Mouse (Mus musculus): ENCODE measurements around the gene Kirrel.
"Not testable (repeated sequence)": the region's sequence is repeated elsewhere in the genome, so short reads cannot be mapped to it uniquely, and the experiment has no call there.

Gene Kirrel

DNA sequence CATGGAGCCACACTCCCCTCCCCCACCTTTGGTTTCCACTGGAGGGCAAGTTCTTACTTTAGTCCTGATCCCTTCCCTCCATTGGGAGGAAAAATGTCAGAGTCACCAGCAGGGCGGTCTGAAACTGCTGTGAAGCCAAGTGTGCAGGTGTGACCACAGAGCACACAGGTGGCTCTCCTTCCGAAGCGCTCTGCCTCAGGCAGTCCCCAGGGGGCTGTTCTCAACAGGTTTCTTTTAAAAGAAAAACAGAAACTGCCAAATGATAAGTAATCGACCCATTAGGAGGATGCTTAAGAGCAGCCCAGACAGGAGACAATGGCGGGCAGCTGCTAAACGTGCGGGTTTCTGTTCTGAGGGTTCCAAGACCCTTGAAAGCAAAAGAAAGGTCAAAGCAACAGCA, 37.8 kb downstream of the Kirrel start:
- peak in 1 of 2 experiments; percentile 6 for DNase-seq (ENCODE audit: low spot score in 2 of 2)

DNA sequence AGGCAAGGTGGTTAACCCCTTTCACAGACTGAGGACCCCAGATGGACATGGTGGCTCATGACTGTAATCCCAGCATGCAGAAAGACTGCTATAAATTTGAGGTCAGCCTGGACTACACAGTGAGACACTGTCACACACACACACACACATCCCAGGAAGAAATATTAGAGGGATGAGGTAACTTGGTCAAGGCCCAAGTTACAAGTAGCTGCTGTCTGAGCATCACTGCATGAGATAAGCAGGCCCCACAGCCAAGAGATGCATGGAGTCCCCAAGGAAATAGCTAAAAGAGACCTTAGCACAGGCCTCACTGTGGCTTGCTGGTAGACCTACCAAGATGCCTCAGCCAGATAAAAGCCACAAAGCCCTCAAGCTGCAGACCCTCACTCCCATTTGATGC, 39.6 kb downstream of the Kirrel start:
- no peak for DNase-seq (ENCODE audit: low spot score in 2 of 2)

DNA sequence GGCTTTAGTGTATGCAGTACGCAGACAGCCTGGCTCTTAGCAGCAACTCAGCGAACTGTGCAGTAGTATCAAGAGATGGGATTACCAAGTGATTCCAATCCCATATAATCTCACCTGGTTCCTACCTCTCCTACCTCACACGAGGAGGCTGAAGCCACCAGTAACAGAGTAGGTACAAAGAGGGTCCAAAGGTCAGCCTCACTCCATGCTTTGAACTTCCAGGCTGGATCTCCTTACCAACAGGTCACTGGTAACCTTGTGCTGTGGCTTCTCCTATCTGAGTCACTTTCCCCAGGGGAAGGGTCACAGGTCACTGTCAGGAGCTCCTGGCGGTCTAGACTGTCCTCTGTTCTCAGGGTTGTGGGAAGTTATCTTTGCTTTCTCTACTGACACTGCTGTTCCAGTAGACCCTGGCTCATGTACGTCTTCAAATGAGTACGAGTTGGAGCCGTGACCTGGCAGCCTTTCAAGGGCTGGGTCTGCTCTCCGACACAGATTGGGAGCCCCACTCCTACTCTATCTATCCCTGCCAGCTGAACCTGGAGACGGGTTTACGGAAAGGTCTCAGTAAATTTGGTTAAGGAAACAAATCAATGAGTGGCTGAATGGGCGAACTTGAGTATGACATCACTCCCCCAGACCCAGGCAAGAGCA, 42.7 kb downstream of the Kirrel start:
- no peak for DNase-seq (ENCODE audit: low spot score in 2 of 2)

DNA sequence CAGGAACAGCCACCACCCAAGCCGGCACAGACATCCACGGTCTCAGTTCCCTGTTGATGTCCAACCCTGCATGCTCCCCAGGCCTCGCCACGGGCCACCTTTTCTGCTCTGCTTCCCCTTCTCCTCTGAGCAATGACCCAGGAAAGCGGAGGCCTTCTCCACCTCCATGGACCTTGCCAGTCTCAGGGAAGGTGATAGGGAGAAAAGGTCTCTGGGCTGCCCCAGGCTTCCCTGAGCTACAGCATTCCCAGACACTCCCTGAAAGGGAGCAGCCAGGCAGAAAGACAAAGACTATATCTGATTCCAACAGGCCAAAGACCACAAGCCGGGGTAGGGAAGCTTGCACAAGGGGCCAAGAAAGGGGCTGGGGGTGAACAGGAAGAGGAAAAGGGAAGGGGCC, 43.6 kb downstream of the Kirrel start:
- DNase-seq (ENCODE audit: low spot score in 2 of 2): no peak

DNA sequence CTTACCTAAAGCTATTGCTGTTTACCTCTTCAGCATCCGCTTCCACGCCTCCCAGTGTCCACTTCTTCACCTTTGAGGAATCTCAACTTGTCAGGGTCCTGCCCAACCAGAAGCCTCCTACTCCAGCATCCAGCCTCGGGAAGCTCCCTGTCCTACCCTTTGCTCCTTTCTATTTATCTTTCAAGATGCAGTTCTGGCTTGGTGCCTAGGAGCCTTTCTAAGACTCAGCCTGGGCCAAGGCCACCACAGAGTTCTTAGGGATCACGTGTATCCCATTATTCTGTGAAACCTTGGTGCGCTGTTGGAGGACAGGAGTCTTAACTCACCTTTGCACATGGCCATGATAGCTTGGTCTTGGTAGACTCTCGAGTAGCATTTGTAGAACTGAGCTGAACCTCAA, 50.8 kb downstream of the Kirrel start:
- DNase-seq (ENCODE audit: low spot score in 2 of 2): no peak

DNA sequence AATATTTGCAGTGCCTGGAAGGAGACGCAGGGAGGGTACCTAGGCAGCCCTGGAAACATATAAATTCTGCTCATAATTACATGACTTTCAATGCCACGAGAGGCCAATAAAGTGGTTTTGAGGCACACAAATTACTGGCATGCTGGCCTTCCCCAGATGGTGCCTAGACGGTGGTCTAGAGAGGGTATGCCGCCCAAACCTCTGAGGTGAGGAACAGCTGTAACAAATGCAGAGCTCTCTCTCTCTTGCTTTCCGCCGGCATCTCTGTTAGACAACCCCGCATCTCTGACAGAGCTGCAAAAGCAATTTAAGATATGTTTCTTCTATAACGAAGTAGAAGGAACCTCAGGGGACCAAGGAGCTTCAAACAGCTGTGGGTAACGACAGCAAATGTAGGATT, 56.3 kb downstream of the Kirrel start:
- no peak for DNase-seq (ENCODE audit: low spot score in 2 of 2)

DNA sequence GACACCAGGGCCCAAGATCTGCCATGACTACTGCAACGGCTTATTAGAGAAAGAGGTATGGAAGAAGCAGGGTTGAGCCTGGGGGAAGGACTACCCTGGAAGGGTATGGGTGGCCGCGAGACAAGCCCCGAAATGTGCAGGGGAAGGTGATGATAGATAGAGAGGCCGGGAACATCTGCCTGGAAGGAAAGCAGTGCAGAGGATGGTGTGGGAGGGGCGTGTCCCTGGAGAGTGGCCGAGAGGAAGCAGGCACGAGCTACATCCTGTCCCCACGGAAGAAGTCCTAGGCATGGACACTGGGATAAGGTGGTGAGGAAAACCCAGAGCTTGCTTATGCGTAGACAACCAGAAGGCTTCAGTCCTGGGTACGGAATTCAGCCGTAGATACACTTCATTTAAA, 56.9 kb downstream of the Kirrel start:
- no peak for DNase-seq (ENCODE audit: low spot score in 2 of 2)

DNA sequence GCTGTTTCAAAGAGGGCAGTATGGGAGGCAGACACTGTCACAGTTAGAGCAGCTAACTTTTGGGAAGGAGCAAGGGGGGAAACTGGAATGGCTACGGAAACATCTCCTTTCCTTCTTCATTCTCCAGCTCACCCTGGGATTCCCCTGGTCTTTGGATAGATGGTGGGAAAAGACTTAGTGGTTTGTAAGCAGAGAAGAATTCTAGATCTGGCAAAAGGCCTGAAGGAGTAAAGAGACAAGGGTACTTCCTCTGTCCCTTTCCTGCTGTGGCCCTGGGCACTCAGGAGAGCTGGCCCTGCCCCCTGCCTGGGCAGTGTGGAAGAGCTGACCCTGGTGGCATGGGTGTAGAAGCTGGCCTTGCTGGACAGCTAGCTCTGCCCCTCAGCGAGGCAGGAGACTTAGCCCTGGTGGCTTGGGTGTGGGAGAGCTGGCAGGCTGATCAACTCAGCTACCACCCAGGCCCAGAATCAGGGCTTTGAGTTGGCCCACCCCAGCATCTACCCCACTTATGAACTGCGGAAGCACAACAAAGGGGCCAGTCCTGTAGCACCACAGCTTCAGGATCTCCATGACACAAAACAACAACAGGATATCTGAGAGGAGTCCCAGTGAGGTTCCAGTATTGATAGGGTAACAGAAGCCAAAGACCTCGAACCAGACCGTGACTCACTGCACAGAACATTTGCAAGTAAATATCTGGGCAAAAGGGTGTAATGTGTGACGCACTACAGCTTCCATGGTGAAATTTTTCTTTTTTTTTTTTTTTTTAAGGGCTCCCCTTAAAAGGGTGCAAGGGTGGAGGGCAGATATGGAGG, 58.6 kb downstream of the Kirrel start:
- DNase-seq (ENCODE audit: low spot score in 2 of 2): no peak

DNA sequence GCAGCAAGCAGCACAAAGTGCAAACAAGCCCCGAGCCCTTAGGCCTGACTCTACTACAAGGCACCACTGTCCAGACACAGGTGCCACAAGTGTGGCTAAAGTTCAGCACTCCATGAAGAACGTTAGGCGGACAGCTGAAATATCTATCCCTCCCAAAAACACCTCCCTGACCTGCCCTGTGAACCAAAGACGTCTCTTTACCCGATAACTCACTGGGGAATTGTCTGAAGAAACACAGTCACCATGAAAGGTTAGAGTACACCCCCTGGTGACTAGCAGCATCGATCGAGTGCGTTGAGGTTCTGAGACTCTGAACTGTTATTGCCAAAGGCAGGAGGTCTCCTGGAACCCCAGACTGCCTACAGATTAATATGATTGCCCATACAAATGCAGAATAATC, 59.3 kb downstream of the Kirrel start:
- no peak for DNase-seq (ENCODE audit: low spot score in 2 of 2)

DNA sequence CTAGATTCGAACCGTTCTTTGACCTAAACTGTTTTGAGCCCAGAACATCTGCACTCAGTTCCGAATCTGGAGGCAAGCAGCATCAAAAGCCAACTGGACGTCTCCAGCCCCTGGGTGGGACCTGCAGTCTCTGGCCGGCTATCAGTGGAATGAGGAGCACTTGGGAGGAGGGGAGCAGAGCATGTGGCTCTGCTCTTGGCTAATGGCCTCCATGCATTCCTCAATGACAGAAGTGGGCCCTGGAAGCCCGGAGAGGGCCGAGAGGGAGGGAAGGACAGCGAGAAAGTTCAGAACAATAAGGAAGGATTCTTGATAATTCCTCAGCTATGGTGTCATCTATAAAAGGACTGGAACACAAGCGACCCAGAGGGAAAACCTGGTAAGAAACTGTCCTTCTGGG, 59.7 kb downstream of the Kirrel start:
- no peak for DNase-seq (ENCODE audit: low spot score in 2 of 2)

DNA sequence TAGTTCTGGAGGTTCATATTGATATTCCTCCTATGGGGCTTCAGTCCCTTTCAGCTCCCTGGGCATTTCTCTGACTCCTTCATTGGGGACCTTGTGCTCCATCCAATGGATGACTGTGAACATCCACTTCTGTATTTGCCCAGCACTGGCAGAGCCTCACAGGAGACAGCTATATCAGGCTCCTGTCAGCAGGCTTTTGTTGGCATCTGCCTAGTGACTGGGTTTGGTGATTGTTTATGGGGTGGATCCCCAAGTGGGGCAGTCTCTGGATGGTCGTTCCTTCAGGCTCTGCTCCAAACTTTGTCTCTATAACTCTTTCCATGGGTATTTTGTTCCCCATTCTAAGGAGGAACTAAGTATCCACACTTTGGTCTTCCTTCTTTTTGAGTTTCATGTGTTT, 60.7 kb downstream of the Kirrel start:
- DNase-seq (ENCODE audit: low spot score in 2 of 2): not testable (repeated sequence)

DNA sequence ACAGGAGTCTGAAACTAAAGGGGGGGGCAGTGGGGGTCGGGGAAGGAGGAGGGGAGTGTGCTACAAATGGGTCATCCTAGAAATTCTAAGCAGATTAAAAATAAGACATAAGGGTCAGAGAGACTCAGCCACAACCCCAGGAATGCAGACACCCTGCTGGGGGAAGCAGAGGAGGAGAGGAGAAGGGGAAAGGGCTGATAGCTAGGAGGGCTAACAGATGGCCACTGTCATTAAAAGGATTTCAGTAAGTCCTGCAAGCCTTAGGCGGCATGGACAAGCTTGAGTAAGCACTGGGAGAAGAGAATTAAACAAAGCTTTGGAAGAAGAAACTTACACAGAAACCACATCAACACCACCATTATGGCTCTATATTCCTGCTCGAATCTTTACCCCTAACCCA, 62.3 kb downstream of the Kirrel start:
- no peak for DNase-seq (ENCODE audit: low spot score in 2 of 2)

DNA sequence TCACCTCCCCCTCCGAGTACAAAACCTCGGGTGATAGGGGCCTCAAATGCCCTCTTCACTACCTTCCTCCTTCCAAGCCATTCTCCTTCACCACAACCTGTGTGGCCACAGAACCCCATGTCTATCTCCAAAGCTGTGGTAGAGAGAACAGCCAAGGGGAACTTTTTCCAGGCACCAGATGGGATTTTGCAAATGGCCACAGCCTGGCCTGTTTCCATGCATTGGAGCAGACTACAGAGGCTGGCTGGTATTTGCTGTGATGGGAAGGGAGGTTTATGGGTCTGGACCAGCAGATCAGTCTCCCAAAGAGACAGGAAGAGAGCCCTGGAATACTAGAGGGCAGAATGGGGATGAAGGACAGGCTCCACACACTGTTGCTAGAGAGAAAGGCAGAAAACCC, 69.7 kb downstream of the Kirrel start:
- DNase-seq (ENCODE audit: low spot score in 2 of 2): no peak

DNA sequence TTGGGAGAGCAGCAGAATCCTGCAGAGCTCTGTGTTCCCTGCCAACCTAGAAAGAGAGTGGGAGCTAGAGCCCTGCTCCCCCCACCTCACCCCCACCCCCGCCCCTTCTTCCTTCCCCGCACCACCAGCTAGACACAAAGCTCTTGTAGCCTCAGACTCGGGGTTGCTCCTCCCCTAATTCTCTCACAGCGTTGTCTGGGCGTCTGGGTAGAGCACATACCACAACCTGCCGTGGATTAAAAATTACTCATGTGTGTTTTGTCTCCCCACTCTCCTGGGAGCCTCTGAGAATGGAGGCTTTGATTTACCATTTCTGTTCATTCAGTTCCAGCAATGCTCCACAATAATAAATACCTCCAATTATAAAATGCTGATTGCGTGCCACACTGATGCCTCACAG, 72.2 kb downstream of the Kirrel start:
- no peak for DNase-seq (ENCODE audit: low spot score in 2 of 2)

DNA sequence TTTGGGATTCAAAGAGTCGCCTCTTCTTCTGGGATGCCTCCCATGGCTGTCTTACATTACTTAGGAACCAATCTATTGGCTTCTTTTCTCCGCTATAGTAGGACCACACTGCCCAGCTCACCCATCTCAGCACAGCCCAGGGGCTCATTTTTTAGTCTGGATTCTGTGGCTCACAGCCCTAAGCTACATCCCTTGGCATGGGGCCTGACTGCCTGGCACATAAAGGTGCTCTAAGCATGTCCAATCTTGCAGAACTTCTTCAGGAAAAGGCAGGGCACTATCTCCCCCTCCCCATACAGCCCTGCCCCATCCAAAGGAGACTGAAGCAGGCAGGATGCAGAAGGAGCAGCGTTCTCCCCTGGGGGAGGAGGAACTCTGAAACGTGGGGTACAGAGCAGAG, 73.6 kb downstream of the Kirrel start:
- no peak for DNase-seq (ENCODE audit: low spot score in 2 of 2)

DNA sequence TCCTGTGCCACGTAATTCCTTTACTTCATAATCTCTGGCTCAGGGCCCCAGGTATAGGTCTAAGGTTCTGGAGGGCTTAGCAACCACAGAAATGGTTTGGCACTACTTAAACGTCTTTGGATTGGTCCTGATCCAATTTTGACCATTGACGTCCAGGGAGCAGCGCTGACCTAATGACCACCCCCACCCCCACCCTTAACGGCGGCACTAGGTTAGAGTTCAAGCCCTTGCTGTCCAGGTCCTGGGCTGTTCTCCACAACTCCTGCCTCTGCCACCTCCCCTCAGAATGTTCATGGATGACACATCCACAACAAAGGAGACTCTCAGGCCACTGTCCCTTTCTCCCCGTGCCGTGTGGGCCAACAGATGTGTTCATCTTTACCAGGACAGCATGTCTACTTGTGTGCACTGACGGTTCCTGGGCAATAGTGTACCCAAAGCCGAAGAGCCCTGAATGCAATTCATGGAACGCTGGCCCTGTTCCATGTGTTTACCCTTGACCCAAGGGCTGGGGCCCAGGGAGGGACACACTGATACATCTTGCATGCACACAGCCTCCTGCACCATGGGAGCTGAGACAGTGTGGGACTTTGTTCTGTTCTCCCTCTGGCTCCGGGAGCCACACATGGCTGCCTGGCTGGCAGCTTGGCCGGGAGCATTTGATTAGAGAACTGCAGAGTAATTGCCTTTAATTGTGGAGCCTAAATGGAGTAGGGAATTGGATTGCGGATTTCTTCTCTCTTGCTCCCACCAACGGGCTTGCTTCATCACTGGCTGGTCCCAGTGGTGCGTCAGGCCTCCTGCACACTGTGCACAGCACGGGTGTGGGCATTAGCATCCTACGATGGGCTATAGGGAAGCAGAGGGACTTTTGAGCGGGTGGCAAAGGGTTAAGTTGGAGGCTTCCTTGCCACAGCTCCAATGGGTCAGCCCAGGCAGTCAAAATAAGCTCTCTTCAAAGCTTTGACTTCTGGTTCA, 76.3 kb downstream of the Kirrel start:
- DNase-seq (ENCODE audit: low spot score in 2 of 2): no peak

DNA sequence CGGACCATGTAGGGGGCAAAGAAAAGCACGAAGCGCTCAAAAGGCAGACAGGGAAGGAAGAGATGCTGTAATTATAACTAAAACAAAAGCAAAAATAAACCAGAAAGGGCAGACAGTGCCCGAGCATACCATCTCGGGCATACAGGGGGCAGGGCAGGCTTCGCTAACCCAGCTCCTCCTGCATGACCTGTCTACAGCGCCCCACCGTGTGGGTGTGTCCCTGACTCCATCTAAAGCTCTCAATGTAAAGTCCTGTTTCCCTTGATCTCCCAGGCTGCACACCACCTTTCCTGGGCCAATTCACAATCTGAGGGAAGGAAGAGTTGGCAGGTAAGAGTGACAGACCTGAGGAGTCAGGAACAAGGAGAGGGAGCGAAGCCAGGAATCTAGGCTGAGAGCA, 77.3 kb downstream of the Kirrel start:
- no peak for DNase-seq (ENCODE audit: low spot score in 2 of 2)

DNA sequence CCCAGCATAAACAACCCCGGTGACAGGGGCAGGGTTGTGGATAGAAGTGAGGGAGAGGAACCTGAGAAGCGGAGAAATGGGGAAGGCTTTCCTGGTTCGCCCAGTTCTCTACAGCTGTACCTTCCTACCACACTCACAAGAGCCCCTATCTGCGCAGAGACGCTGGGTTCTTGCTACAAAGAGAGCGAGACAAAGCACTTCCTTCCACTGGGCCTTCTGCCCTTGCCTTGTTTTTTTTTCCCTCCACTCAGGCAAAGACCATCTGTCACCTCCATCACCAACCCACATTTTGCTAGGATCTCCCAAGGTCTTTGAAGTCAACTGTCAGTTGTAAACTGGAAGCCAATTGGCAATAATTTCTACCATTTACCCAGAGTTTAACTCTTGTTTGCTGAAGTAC, 80.8 kb downstream of the Kirrel start:
- no peak for DNase-seq (ENCODE audit: low spot score in 2 of 2)

DNA sequence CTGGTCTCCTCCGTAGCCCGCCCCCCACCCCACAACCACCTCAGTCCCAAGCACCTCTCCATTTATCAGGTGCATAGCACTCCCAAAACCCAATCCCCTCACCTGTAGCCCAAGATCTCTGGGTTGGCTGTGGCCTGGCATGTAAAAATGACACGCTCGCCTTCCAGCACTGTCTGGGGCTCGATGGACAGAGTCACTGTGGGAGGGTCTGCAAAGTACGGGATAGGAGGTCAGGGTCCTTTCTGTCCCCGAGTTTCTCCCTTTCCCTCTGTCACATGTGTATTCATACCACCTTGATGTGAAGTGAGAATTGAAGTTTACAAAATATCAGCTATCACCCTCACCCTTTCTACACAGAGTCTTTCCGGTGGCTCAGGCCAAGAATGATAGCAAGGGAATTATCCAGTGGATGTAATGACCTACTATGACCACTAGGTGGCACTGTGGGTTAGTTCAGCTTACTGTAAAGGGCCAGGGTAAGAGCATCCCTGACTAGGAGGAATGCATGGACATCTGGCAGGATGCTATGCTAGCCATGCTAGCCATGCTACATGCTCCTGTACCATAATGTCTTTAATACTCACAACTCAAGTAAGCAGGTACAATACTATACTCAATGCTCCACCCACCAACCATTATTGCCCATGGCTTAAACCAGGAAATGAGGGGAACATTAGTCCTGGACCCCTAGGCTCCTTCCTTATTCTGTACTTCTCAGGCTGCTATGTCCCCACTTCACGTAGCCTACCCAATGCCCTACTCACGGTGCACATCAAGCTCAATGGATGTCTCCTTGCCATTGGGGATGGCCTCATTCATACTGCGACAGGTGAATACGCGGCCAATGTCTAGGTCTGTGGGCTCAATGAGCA, 84.6 kb downstream of the Kirrel start:
- DNase-seq (ENCODE audit: low spot score in 2 of 2): peak; percentile 30 to 49

DNA sequence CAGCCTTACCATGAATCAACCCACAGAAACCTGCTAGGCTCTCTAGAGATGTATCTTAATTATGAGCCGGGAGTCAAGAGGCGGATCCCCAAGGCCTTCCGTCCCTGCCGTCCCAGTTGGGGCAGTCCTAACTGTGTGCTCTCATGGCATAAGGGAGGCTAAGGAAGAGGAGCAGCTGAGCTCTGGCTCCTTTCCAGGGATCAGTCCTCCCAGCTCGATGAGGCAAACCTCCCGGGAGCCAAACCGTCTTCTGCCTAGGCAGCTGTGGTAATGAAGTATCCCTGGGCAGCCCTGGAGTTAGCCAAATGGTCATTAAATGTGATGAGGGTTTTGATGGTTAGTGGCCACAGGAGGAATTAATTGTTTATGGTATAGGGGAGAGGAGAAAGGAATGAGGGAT, 87.4 kb downstream of the Kirrel start:
- DNase-seq (ENCODE audit: low spot score in 2 of 2): no peak

DNA sequence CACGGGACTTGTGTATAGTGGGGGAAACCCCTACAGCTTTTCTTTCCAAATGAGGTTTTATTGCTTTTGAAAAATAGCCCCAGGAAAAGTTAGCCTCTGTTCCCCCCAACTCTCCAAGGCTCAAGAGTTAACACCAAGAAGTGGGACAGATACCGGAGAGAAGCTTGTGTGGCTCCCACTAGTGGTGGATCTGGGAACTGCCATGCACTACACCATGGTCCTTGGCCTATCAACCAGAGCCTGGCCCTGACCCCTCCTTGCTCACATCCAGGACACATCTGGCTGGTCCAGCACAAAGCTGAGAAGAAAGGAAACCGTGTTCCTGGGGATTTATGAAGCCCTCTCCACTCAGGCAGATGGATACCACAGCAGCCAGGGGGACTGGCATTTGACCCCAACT, 92.3 kb downstream of the Kirrel start:
- peak; percentile 26 to 48 for DNase-seq (ENCODE audit: low spot score in 2 of 2)

All from natural killer cell, adult 2 months (primary cell).